Mouse (Mus musculus) liver, embryonic 11.5 days (tissue): ENCODE data around the gene Gcm1. TPM values are rescaled to one million over a fixed set of nuclear protein-coding genes. Genes with fewer than 3 reads are reported as not detected.

Experiments
- ATAC-seq: fragments of 200-750 bp; cut with Nextera tagmentation; replicated peaks from 2 replicates; pipeline ENCODE4 v1.8.0; 2017; ENCODE audit warnings: moderate number of reproducible peaks, mild to moderate bottlenecking, moderate TSS enrichment, moderate library complexity; ENCODE audit not compliant: low FRiP score
- DNase-seq: peaks from one replicate; pipeline ENCODE4 v3.0.0-alpha.2; 2017; ENCODE audit warnings: low spot score
- H3K27ac ChIP-seq: fragments of 300-500 bp; sonication (generic); 2 replicates; pipeline ENCODE4 v1.5.1; 2014; ENCODE audit warnings: mild to moderate bottlenecking, low read depth, low read length, control low read depth
- H3K27me3 ChIP-seq: fragments of 300-500 bp; sonication (generic); replicated peaks from 2 replicates; pipeline ENCODE4 v1.6.1; 2014; ENCODE audit warnings: low read length, mixed read lengths; ENCODE audit not compliant: control insufficient read depth, insufficient read depth
- H3K36me3 ChIP-seq: fragments of 300-500 bp; sonication (generic); 2 replicates; pipeline ENCODE4 v1.6.1; 2014; ENCODE audit warnings: mild to moderate bottlenecking, low read length, moderate library complexity, mixed read lengths; ENCODE audit not compliant: control insufficient read depth, insufficient read depth
- H3K4me1 ChIP-seq: fragments of 300-500 bp; sonication (generic); replicated peaks from 2 replicates; pipeline ENCODE4 v1.6.1; 2014; ENCODE audit warnings: low read length, mixed read lengths; ENCODE audit not compliant: control insufficient read depth, insufficient read depth
- H3K4me2 ChIP-seq: fragments of 300-500 bp; sonication (generic); 2 replicates; pipeline ENCODE4 v1.6.1; 2014; ENCODE audit warnings: mild to moderate bottlenecking, control low read depth, moderate library complexity
- H3K4me3 ChIP-seq: fragments of 300-500 bp; sonication (generic); 2 replicates; pipeline ENCODE4 v1.5.1; 2014; ENCODE audit warnings: low read depth, low read length, control low read depth
- H3K9ac ChIP-seq: fragments of 300-500 bp; sonication (generic); 2 replicates; pipeline ENCODE4 v1.6.1; 2014; ENCODE audit warnings: low read depth, low read length, control low read depth
- H3K9me3 ChIP-seq: fragments of 300-500 bp; sonication (generic); 2 replicates; pipeline ENCODE4 v1.6.1; 2016; ENCODE audit warnings: low read length, inconsistent platforms, mixed read lengths; ENCODE audit not compliant: control insufficient read depth
- WGBS: fragments of 180-500 bp; shearing (Covaris S2); extraction: QIAGEN DNeasy Blood & Tissue Kit; methylation state at CpG from one replicate; pipeline ENCODE4 v1.1.7; 2014; 5-methylcytosine and 5-hydroxymethylcytosine counted together
- polyA plus RNA-seq: library from polyadenylated mRNA; unstranded; fragments of >200 nt; fragmentation: Nextera tagmentation; extraction: Ambion mirVana; gene quantifications from 2 replicates; pipeline ENCODE4 v1.2.1, GENCODE M21; 2014

Gene Gcm1
- polyA plus RNA-seq = not detected in 2 replicates

- DNase-seq (no peak), ATAC-seq (no peak)
- H3K4me2 ChIP-seq = no peak within 1 kb of the TSS
- no peaks in the 10 kb centered on the region for H3K9me3 ChIP-seq
- 52% methylated on average over 3 of the region's 3 CpGs for WGBS
- no peak within 1 kb of the TSS for H3K27ac ChIP-seq
- no peaks in the 10 kb centered on the region for H3K36me3 ChIP-seq
- no peak within 1 kb of the TSS for H3K4me3 ChIP-seq
- no peaks in the 10 kb centered on the region for H3K4me1 ChIP-seq
- H3K9ac ChIP-seq = no peak within 1 kb of the TSS
- no peaks in the 10 kb centered on the region for H3K27me3 ChIP-seq
These were observed at the start of gene Gcm1 for GRCm38 (mm10) chr9:78051677-78052076. Gene Gcm1 (plus strand): TSS chr9:78051924.

- Histone ChIP-seq H3K36me3 (no peaks in the 10 kb centered on the region), H3K4me1 (0 out of 2 replicates have a peak, but pooled peaks cover 3% of the 10 kb centered on the region), H3K4me2 (no peak overlapping the region), H3K4me3 (no peak overlapping the region), H3K9ac (no peak overlapping the region), H3K27ac (no peak overlapping the region), H3K9me3 (no peaks in the 10 kb centered on the region), H3K27me3 (no peaks in the 10 kb centered on the region)
- ATAC-seq (no peak), DNase-seq (no peak)
- 70% methylated on average over 2 of the region's 2 CpGs for WGBS
These were observed 48.4 kb upstream of the Gcm1 start for GRCm38 (mm10) chr9:78003278-78003677.

GRCm38 (mm10) chr9:78005481-78005880 is 46.2 kb upstream of the Gcm1 start:
- H3K36me3 ChIP-seq = no peaks in the 10 kb centered on the region
- H3K4me2 ChIP-seq = no peak overlapping the region
- no peaks in the 10 kb centered on the region for H3K9me3 ChIP-seq
- DNase-seq = no peak
- 30% methylated on average over 3 of the region's 3 CpGs for WGBS
- no peak overlapping the region for H3K9ac ChIP-seq
- 0 out of 2 replicates have a peak, but pooled peaks cover 3% of the 10 kb centered on the region for H3K4me1 ChIP-seq
- ATAC-seq = peak; percentile 25; the same call in 1 of the 2 replicates
- H3K4me3 ChIP-seq = no peak overlapping the region
- H3K27ac ChIP-seq = no peak overlapping the region
- H3K27me3 ChIP-seq = 0 out of 2 replicates have a peak, but pooled peaks cover 2% of the 10 kb centered on the region

DNA sequence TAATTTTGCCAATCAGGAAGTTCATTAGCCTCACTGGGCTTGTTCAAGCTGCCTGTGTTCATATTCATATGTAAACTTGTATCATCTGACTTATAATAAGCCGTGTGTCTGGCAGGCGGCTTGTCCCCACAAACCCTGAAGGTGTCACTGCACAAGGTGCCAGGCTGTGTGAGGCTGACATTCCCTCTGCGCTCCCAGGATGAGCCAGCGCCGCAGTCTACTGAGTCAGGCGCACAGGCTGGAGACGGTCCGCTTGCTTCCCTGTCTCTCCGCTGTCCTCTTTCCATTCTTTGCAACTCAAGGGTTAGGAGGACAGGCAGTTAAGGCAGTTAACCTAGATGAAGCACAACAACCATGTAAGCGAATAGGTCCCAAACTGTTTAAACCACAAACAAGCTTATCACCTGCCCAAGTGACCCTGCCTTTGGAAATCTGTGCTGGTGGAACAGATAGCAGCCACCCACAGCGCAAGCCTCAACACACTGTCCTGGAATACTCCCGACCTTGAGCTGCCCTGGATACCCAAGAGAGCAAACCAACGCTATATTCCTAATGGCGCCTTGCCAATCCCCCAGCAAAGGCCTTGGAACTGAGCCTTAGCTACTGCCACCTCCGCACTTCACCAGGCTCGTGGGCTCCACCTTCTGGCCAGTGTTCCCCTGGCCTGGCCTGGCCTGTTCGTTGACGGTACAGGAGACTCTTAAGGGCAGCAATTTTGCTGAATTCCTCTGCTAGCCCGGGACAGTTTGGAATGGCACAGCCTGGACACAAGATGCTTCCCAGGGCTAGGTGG is 45.3 kb upstream of the Gcm1 start:
- DNase-seq = peak; percentile 53
- Histone ChIP-seq H3K4me1 (0 out of 2 replicates have a peak, but pooled peaks cover 3% of the 10 kb centered on the region), H3K9ac (no peak overlapping the region), H3K27me3 (0 out of 2 replicates have a peak, but pooled peaks cover 2% of the 10 kb centered on the region), H3K9me3 (no peaks in the 10 kb centered on the region), H3K27ac (no peak overlapping the region), H3K4me3 (no peak overlapping the region), H3K36me3 (no peaks in the 10 kb centered on the region), H3K4me2 (no peak overlapping the region)
- ATAC-seq = peak; percentile 70
- WGBS = 50% methylated on average over 19 of the region's 19 CpGs

- Histone ChIP-seq H3K9ac (no peak overlapping the region), H3K4me1 (0 out of 2 replicates have a peak, but pooled peaks cover 3% of the 10 kb centered on the region), H3K9me3 (no peaks in the 10 kb centered on the region), H3K4me3 (no peak overlapping the region), H3K27me3 (0 out of 2 replicates have a peak, but pooled peaks cover 2% of the 10 kb centered on the region), H3K36me3 (no peaks in the 10 kb centered on the region), H3K27ac (no peak overlapping the region), H3K4me2 (no peak overlapping the region)
- ATAC-seq (no peak), DNase-seq (no peak)
- 86% methylated on average over 7 of the region's 7 CpGs for WGBS
These were observed 42.3 kb upstream of the Gcm1 start for GRCm38 (mm10) chr9:78009382-78009781.

DNA sequence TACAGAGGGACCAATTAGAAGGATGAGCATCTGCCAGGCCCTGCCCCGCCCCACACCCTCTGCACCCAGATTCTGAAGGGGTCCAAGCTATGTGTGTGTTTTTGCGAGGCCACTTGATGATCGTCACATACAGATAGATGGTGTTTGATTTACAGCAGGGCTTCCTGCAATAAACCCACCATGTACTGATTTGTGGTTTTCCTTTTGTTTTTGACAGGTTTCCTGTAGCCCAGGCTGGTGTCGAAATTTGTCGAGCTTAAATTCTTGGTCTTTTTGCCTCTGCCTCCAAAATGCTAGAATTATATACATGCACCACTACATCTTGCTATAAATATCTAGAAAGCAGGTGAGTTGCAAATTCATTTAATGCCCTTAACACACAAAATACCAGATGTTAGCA is 41.5 kb upstream of the Gcm1 start:
- Histone ChIP-seq H3K36me3 (no peaks in the 10 kb centered on the region), H3K27me3 (0 out of 2 replicates have a peak, but pooled peaks cover 2% of the 10 kb centered on the region), H3K9me3 (no peaks in the 10 kb centered on the region), H3K4me1 (0 out of 2 replicates have a peak, but pooled peaks cover 3% of the 10 kb centered on the region), H3K9ac (no peak overlapping the region), H3K4me3 (no peak overlapping the region), H3K27ac (no peak overlapping the region), H3K4me2 (no peak overlapping the region)
- ATAC-seq (no peak), DNase-seq (no peak)
- WGBS = 49% methylated on average over 5 of the region's 5 CpGs

DNA sequence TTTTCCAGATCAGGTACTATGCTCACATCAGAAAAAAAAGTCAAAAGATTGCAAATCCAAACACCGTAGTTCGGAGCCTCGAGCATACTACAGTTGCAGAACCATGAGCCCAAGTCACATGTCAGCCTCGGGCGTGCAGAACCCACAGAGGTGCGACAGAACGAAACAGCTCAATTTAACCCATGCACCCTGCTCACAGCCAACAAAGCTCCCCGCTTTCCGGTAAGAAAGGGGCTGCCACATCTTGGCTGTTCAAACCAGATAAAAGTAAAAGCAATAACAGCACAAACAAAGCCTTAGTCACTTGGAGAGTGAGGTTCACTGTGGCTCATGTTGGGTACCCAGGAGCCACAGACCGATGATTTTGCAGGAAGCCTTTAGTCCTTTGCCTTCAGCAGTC is 41.0 kb upstream of the Gcm1 start:
- H3K9me3 ChIP-seq = no peaks in the 10 kb centered on the region
- DNase-seq = no peak

GRCm38 (mm10) chr9:78012066-78012465 is 39.7 kb upstream of the Gcm1 start:
- WGBS = 85% methylated on average over 4 of the region's 4 CpGs
- ATAC-seq = no peak
- Histone ChIP-seq H3K9ac (no peak overlapping the region), H3K36me3 (no peaks in the 10 kb centered on the region), H3K9me3 (no peaks in the 10 kb centered on the region), H3K4me1 (no peaks in the 10 kb centered on the region), H3K27me3 (peaks cover 2% of the 10 kb centered on the region; the same call in 1 of the 2 replicates), H3K27ac (no peak overlapping the region), H3K4me2 (no peak overlapping the region), H3K4me3 (no peak overlapping the region)
- DNase-seq = no peak

More for the DNA sequence above, 41.0 kb upstream of the Gcm1 start:
- no peak for ATAC-seq
- H3K4me2 ChIP-seq = no peak overlapping the region
- no peaks in the 10 kb centered on the region for H3K36me3 ChIP-seq
- WGBS = 77% methylated on average over 10 of the region's 10 CpGs
- H3K27ac ChIP-seq = no peak overlapping the region
- 0 out of 2 replicates have a peak, but pooled peaks cover 2% of the 10 kb centered on the region for H3K27me3 ChIP-seq
- H3K4me1 ChIP-seq = 0 out of 2 replicates have a peak, but pooled peaks cover 3% of the 10 kb centered on the region
- no peak overlapping the region for H3K9ac ChIP-seq
- H3K4me3 ChIP-seq = no peak overlapping the region
